Mouse (Mus musculus) heart, postnatal 0 days (tissue): ENCODE data around the gene Lgr5. TPM values are rescaled to one million over a fixed set of nuclear protein-coding genes. Genes with fewer than 3 reads are reported as not detected.
A peak's percentile ranks its signal among the peaks of the same experiment; 100 is the strongest.

Source experiments
- ATAC-seq: fragments of 200-750 bp; cut with Nextera tagmentation; 2 replicates; pipeline ENCODE4 v1.8.0; 2017; ENCODE audit warnings: low read depth, moderate number of reproducible peaks, moderate library complexity; ENCODE audit not compliant: insufficient read depth
- DNase-seq: peaks from one replicate; pipeline ENCODE4 v3.0.0-alpha.2; 2016; ENCODE audit warnings: low spot score
- H3K27ac ChIP-seq: fragments of 300-500 bp; sonication (generic); 2 replicates; pipeline ENCODE4 v1.5.1; 2014; ENCODE audit warnings: low read depth, mild to moderate bottlenecking
- H3K27me3 ChIP-seq: fragments of 300-500 bp; sonication (generic); 2 replicates; pipeline ENCODE4 v1.6.1; 2014; ENCODE audit warnings: low read length, mixed read lengths; ENCODE audit not compliant: control insufficient read depth, insufficient read depth
- H3K36me3 ChIP-seq: fragments of 300-500 bp; sonication (generic); replicated peaks from 2 replicates; pipeline ENCODE4 v1.6.1; 2014; ENCODE audit warnings: low read length, mixed read lengths; ENCODE audit not compliant: control insufficient read depth, insufficient read depth
- H3K4me1 ChIP-seq: fragments of 300-500 bp; sonication (generic); 2 replicates; pipeline ENCODE4 v1.6.1; 2014; ENCODE audit warnings: antibody characterized with exemption; ENCODE audit not compliant: control insufficient read depth, insufficient read depth
- H3K4me2 ChIP-seq: fragments of 300-500 bp; sonication (generic); 2 replicates; pipeline ENCODE4 v1.6.1; 2014; ENCODE audit warnings: low read depth, mild to moderate bottlenecking, low read length, moderate library complexity
- H3K4me3 ChIP-seq: fragments of 300-500 bp; sonication (generic); 2 replicates; pipeline ENCODE4 v1.5.1; 2014; ENCODE audit warnings: low read depth, low read length
- H3K9ac ChIP-seq: fragments of 300-500 bp; sonication (generic); replicated peaks from 2 replicates; pipeline ENCODE4 v1.6.1; 2014; ENCODE audit warnings: low read depth, low read length, mixed read lengths
- H3K9me3 ChIP-seq: fragments of 300-500 bp; sonication (generic); replicated peaks from 2 replicates; pipeline ENCODE4 v1.6.1; 2016; ENCODE audit warnings: low read length; ENCODE audit not compliant: control insufficient read depth
- CTCF ChIP-seq: IDR thresholded peaks from 2 replicates; pipeline ENCODE4 v1.5.1; 2016; ENCODE audit warnings: antibody characterized with exemption, control low read depth, low read depth
- EP300 ChIP-seq: IDR thresholded peaks from 2 replicates; pipeline ENCODE4 v1.6.1; 2016; ENCODE audit warnings: antibody characterized with exemption, low read depth
- WGBS: fragments of 180-500 bp; shearing (Covaris S2); extraction: QIAGEN DNeasy Blood & Tissue Kit; methylation state at CpG from one replicate; pipeline ENCODE4 v1.1.7; 2014; 5-methylcytosine and 5-hydroxymethylcytosine counted together
- polyA plus RNA-seq: library from polyadenylated mRNA; unstranded; fragments of >200 nt; fragmentation: Nextera tagmentation; extraction: Ambion mirVana; gene quantifications from 2 replicates; pipeline ENCODE4 v1.2.1, GENCODE M21; 2015
- total RNA-seq: library from RNA; depleted of rRNA; stranded (reverse); fragments of >200 nt; gene quantifications from 2 replicates; pipeline ENCODE4 v1.2.3, GENCODE M21; 2014; ENCODE audit warnings: low replicate concordance

Lgr5 gene
- total and polyA plus RNA-seq, 2 experiments from 2014 or later = 0.08 TPM; not detected in 1

DNA sequence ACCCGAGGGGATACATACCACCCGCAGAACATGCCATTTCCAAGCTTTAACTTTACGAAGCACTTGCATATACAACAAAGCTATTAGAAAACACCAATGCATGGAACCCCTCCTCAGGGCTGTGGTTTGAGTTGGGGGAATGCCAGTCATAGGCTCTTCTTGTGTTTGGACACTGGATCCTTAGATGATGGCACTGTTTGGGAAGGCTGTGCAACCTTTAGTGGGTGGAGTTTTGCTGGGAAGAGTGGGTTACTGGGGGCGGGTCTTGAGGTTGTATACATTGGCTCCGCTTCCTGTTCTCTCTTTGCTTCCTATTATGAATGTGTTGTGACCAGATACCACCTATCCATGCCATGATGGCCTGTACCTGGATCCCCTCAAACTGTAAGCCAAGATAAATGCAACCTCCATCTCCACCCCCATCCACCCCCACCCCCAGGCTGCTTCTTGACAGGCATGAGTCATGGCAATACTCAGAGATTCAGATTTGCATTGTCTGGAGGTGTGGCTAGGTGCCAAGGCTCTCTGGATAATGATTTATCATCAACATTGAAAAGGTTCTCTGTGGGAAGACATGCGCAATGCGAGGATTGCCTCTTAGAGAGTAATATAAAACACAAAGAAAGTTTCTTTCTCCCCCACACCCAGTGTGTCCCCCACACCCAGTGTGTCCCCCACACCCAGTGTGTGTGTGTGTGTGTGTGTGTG, 95.6 kb downstream of the Lgr5 start:
- Histone ChIP-seq H3K36me3 (no peaks in the 10 kb centered on the region), H3K27ac (no peak overlapping the region), H3K4me2 (no peak overlapping the region), H3K4me3 (no peak overlapping the region), H3K9me3 (no peaks in the 10 kb centered on the region; the same call in 1 of the 2 replicates), H3K9ac (no peak overlapping the region), H3K27me3 (no peaks in the 10 kb centered on the region), H3K4me1 (peaks cover 4% of the 10 kb centered on the region; the same call in 1 of the 2 replicates)
- 85% methylated on average over 7 of the region's 7 CpGs for WGBS
- DNase-seq (no peak), ATAC-seq (no peak)
- TF ChIP-seq CTCF (no peak), EP300 (no peak)

DNA sequence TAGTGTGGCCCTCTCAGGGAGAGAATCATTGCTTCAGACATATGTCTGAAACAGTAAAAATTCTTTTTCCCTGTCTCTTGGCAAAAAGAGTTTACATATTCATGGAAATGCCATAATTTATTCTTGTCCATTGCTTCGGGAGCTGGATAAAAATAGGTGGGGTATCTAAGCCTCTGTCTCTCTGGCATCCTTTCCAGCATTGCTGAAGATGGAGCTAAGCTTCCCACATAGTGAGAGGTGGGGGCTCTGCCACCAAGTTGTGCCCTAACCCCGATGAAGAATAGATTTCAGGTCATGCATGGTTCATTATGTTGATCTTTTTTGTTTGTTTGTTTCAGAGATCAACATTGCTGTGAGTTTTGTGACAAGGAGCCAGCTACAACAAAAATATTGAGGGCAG, 102.0 kb downstream of the Lgr5 start:
- no peaks in the 10 kb centered on the region for H3K9me3 ChIP-seq
- no peaks in the 10 kb centered on the region for H3K27me3 ChIP-seq
- H3K27ac ChIP-seq = no peak overlapping the region
- H3K4me2 ChIP-seq = no peak overlapping the region
- no peak for DNase-seq
- 61% methylated on average over 2 of the region's 2 CpGs for WGBS
- H3K4me3 ChIP-seq = no peak overlapping the region
- TF ChIP-seq EP300 = no peak
- no peak for TF ChIP-seq CTCF
- no peaks in the 10 kb centered on the region for H3K4me1 ChIP-seq
- no peaks in the 10 kb centered on the region for H3K36me3 ChIP-seq
- no peak overlapping the region for H3K9ac ChIP-seq
- no peak for ATAC-seq

DNA sequence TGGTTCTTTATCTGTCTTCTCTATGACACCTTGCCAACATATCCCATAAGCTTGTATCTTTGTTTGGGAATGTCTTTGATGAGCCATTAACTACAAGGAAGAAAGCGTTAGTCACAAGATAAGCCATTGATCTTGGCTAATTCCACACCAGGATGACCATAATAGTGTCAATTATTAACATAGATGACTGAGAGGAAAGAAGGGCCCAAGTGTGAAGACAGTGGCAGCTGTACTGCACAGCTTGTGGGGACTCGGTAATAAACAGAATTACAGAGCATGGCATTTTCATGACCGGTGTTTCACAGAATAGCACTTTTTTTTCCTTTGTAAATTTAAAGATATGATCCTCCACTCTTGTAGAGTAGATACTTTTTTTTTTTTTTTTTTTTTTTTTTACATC, 102.9 kb downstream of the Lgr5 start:
- H3K36me3 ChIP-seq = no peaks in the 10 kb centered on the region
- H3K4me3 ChIP-seq = no peak overlapping the region
- DNase-seq (no peak), ATAC-seq (no peak)
- no peaks in the 10 kb centered on the region for H3K27me3 ChIP-seq
- no peaks in the 10 kb centered on the region for H3K4me1 ChIP-seq
- no peak for TF ChIP-seq CTCF
- TF ChIP-seq EP300 = no peak
- H3K4me2 ChIP-seq = no peak overlapping the region
- WGBS = 73% methylated on average over 3 of the region's 3 CpGs
- no peak overlapping the region for H3K9ac ChIP-seq
- no peak overlapping the region for H3K27ac ChIP-seq
- no peaks in the 10 kb centered on the region for H3K9me3 ChIP-seq

DNA sequence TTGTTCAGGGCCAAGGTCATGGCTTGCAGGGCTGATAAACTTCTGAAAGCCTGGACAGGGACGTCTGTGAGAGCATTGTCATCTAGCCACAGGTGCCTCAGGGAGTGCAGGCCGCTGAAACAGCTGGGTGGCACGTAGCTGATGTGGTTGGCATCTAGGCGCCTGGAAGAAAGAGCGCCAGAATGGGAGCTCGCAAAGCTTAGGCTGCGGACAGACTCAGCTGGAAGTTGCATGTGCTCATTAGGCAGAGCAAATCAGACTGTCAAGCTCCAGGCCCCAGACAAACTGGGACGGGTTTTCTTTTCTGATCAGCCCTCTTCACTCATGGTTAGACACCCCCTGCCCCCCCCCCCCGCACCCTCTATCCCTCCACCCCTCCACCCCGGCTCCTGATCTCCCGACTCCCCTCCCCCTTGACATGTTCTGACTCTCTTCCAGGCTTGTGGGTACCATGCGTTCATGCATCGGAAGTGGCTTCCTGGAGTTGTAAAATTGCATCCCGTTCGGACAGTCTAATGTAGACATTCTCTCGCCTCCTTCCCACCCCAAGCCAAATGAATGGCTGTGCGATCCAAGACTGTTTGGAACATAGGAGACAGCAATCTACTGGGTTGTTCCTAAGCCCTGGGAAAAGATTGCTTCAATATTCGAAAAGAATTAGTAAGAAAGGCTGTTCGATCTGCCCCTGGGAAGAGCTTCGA, 109.0 kb downstream of the Lgr5 start:
- no peaks in the 10 kb centered on the region for H3K36me3 ChIP-seq
- TF ChIP-seq CTCF (no peak), EP300 (no peak)
- no peak for DNase-seq
- no peak overlapping the region for H3K27ac ChIP-seq
- ATAC-seq = no peak
- H3K27me3 ChIP-seq = no peaks in the 10 kb centered on the region
- no peak overlapping the region; the same call in 1 of the 2 replicates for H3K9ac ChIP-seq
- 14% methylated on average over 20 of the region's 20 CpGs for WGBS
- H3K4me3 ChIP-seq = peak overlapping the region; percentile 29
- H3K9me3 ChIP-seq = no peaks in the 10 kb centered on the region
- H3K4me2 ChIP-seq = peak overlapping the region; percentile 57
- H3K4me1 ChIP-seq = no peaks in the 10 kb centered on the region

DNA sequence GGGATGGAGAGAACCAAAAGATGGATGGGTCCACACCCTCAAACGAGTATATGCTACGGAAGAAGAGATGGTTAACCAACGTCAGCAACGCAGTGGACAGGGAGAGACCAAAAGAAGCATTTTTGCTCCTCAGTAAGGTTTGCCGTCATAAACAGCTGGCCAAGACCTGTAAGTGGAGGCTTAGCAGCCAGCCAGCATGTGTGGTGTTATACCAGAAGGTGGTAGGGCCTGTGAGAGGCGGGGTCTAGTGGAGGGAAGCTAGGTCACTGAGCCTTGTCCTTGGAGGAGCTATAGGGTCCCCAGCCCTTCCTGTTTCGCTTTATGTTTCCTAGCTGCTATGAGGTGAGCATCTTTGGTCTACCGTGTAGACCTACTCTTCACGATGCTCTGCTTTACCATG, 111.1 kb downstream of the Lgr5 start:
- H3K9me3 ChIP-seq = no peaks in the 10 kb centered on the region
- 87% methylated on average over 9 of the region's 9 CpGs for WGBS
- TF ChIP-seq EP300 = no peak
- no peak for TF ChIP-seq CTCF
- no peaks in the 10 kb centered on the region for H3K27me3 ChIP-seq
- no peak overlapping the region for H3K9ac ChIP-seq
- H3K4me1 ChIP-seq = no peaks in the 10 kb centered on the region
- no peak for ATAC-seq
- no peak overlapping the region for H3K4me3 ChIP-seq
- no peaks in the 10 kb centered on the region for H3K36me3 ChIP-seq
- no peak overlapping the region for H3K27ac ChIP-seq
- no peak for DNase-seq
- no peak overlapping the region for H3K4me2 ChIP-seq

DNA sequence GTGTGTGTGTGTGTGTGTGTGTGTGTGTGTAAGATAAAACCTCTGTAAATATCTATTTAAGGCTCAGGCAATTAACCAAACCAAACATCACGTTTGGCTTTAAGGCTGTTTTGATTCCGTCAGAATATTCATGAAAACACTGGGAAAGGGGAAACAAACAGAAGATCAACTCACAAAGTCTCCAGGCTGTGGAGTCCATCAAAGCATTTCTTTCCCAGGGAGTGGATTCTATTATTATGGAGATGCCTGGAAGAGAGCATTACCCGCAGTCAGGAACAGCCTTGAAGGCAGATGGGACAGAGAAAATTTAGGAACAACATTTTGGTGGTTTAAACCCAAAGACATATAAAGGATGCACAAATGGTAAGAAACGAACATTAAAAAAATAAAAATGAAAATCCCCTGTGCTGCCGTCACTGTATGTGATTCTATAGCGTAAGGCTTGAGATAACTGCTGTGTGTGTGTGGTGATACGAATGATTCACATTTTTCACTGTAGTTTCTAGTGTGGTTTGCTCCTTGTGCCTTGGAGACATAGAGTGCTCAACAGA, 112.5 kb downstream of the Lgr5 start:
- Histone ChIP-seq H3K9me3 (no peaks in the 10 kb centered on the region), H3K36me3 (no peaks in the 10 kb centered on the region), H3K4me2 (no peak overlapping the region), H3K27me3 (no peaks in the 10 kb centered on the region), H3K4me3 (no peak overlapping the region), H3K9ac (no peak overlapping the region), H3K27ac (no peak overlapping the region), H3K4me1 (no peaks in the 10 kb centered on the region)
- no peak for ATAC-seq
- TF ChIP-seq EP300 = no peak
- TF ChIP-seq CTCF = no peak
- WGBS = 65% methylated on average over 7 of the region's 7 CpGs
- DNase-seq = no peak
